Comparison of ENCODE assay signal across 26 mouse cellular contexts in genomic region chr5:34729141-34729540, GRCm38 (mm10). TPM values are rescaled to one million over a fixed set of nuclear protein-coding genes. Genes with fewer than 3 reads are reported as not detected.
DNase-seq lines count a peak whose midpoint lies in the region; ATAC-seq and TF ChIP-seq lines count a peak whose summit lies in the region.
"Had no signal": no experiment of that assay in that cellular context is flagged by ENCODE, and none has a peak within 500 bp of the region (broad histone marks: within the 10 kb centered on the region; RNA-seq: fewer than 3 reads in every experiment).

No protein-coding gene starts in this region.

- no peaks in the 10 kb centered on the region for H3K36me3 ChIP-seq in hindbrain, postnatal 0 days (ENCODE audit: insufficient read depth, low read length)
- no peaks in the 10 kb centered on the region for H3K36me3 ChIP-seq in hindbrain, embryonic 10.5 days
- H3K36me3 ChIP-seq: embryonic facial prominence, embryonic 12.5 days had no signal

- DNase-seq in hindbrain, postnatal 0 days (ENCODE audit: low spot score) = peak; percentile 28
- no peak for DNase-seq in hindbrain, embryonic 10.5 days (ENCODE audit: low spot score)
- peak; percentile 55 for DNase-seq in brain, embryonic 14.5 days (ENCODE audit: low read depth)
- DNase-seq in cerebellum, adult 18-20 months = peak; percentile 10 to 26
- DNase-seq in cerebellum, postnatal 14 days = peak; percentile 46 to 57
- DNase-seq in spleen, adult 18-20 months = no peak
- no peak for DNase-seq in adrenal gland, adult 18-20 months (ENCODE audit: low spot score in 2 of 2)
- DNase-seq: adrenal gland, adult 2 months; adrenal gland, postnatal 36 days; B cell, adult 2 months; embryo, embryonic 11 days; gastrocnemius, postnatal 14 days; heart, postnatal 14 days; kidney, adult 11 months; kidney, postnatal 14 days; liver; lung, adult 2 months; lung, postnatal 10 days; midbrain, embryonic 14.5 days; right cerebral cortex, postnatal 25 days; thymus, adult 2 months; thymus, postnatal 36 days had no signal

- no peak overlapping the region for H3K4me2 ChIP-seq in hindbrain, postnatal 0 days (ENCODE audit: low read depth, low read length)
- H3K4me2 ChIP-seq: embryonic facial prominence, embryonic 12.5 days had no signal

- H3K9ac ChIP-seq in hindbrain, postnatal 0 days (replicated peaks; ENCODE audit: low read length) = no peak overlapping the region
- H3K9ac ChIP-seq: embryonic facial prominence, embryonic 12.5 days; liver, embryonic 14.5 days had no signal

- no peak for TF ChIP-seq CTCF in hindbrain, postnatal 0 days (IDR thresholded peaks at IDR 0.05; ENCODE audit: low read depth)
- no peak for TF ChIP-seq CTCF in brain, embryonic 14.5 days (IDR thresholded peaks at IDR 0.05; ENCODE audit: borderline replicate concordance, extremely low read depth, insufficient read depth, insufficient read length)

- no peaks in the 10 kb centered on the region for H3K4me1 ChIP-seq in hindbrain, postnatal 0 days (ENCODE audit: insufficient read depth, low read length)
- H3K4me1 ChIP-seq in hindbrain, embryonic 10.5 days (replicated peaks) = no peaks in the 10 kb centered on the region
- H3K4me1 ChIP-seq: embryonic facial prominence, embryonic 12.5 days had no signal

- no peaks in the 10 kb centered on the region for H3K9me3 ChIP-seq in hindbrain, postnatal 0 days (ENCODE audit: low read length)
- H3K9me3 ChIP-seq in hindbrain, embryonic 10.5 days = no peaks in the 10 kb centered on the region
- H3K9me3 ChIP-seq: embryonic facial prominence, embryonic 12.5 days had no signal

- ATAC-seq in hindbrain, postnatal 0 days = no peak

- no peak overlapping the region for H3K27ac ChIP-seq in hindbrain, postnatal 0 days
- no peak overlapping the region for H3K27ac ChIP-seq in hindbrain, embryonic 10.5 days
- H3K27ac ChIP-seq: embryonic facial prominence, embryonic 12.5 days; liver, embryonic 14.5 days; macrophage; stomach, postnatal 0 days had no signal

- H3K27me3 ChIP-seq in hindbrain, postnatal 0 days (ENCODE audit: insufficient read depth, low read length) = no peaks in the 10 kb centered on the region
- H3K27me3 ChIP-seq in hindbrain, embryonic 10.5 days (ENCODE audit: insufficient read depth, poor library complexity, severe bottlenecking) = no peaks in the 10 kb centered on the region
- H3K27me3 ChIP-seq: embryonic facial prominence, embryonic 12.5 days had no signal

- no peak for TF ChIP-seq POLR2A in brain, embryonic 14.5 days (IDR thresholded peaks at IDR 0.05; ENCODE audit: borderline replicate concordance, extremely low read depth, insufficient read depth, insufficient read length, poor library complexity, severe bottlenecking)

- no peak overlapping the region for H3K4me3 ChIP-seq in hindbrain, postnatal 0 days (ENCODE audit: low read length)
- H3K4me3 ChIP-seq in hindbrain, embryonic 10.5 days = no peak overlapping the region
- H3K4me3 ChIP-seq: embryonic facial prominence, embryonic 12.5 days had no signal

RNA-seq across cellular contexts. Expression of gene Htt, which starts 32.4 kb away (rescaled TPM):
- total RNA-seq in hindbrain, postnatal 0 days (2014; rRNA removed) = 37.4 and 44.0 TPM in 2 replicates
- polyA plus RNA-seq in hindbrain, postnatal 0 days (2015; fragmentation: Nextera tagmentation; extraction: Ambion mirVana) = 7.5 and 8.0 TPM in 2 replicates
- polyA plus RNA-seq in hindbrain, embryonic 10.5 days (2016; fragmentation: Nextera tagmentation; extraction: Ambion mirVana) = 15.6 and 16.9 TPM in 2 replicates
- 28.2 and 32.2 TPM in 2 replicates for polyA plus RNA-seq in brain, embryonic 14.5 days (2012; rRNA removed)
- 10 to 100 TPM; 30.8 to 34.3 TPM for total RNA-seq in adrenal gland, adult 18-20 months (2021)

Comparison
In these comparisons a context has a peak if more than half of its experiments do, and no peak if none do; other contexts are left out.
1. DNase-seq: peak in hindbrain, postnatal 0 days (single experiment), brain, embryonic 14.5 days (single experiment), cerebellum, adult 18-20 months (2 of 2) and cerebellum, postnatal 14 days (2 of 2); none in hindbrain, embryonic 10.5 days (single experiment), spleen, adult 18-20 months (0 of 2) and adrenal gland, adult 18-20 months (0 of 2).